In genomic region chr12:8167743-8168142, GRCm38 (mm10) we compare ENCODE assay signal across 27 mouse cellular contexts.
"Had no signal": no experiment of that assay in that cellular context is flagged by ENCODE, and none has a peak within 500 bp of the region (broad histone marks: within the 10 kb centered on the region; RNA-seq: fewer than 3 reads in every experiment).

No protein-coding gene starts in this region.

- H3K27me3 ChIP-seq: limb, embryonic 12.5 days; limb, embryonic 13.5 days; limb, embryonic 15.5 days; liver, embryonic 12.5 days; liver, embryonic 13.5 days; liver, embryonic 15.5 days; lung, embryonic 15.5 days; megakaryocyte, embryonic 14.5 days; midbrain, embryonic 12.5 days; midbrain, embryonic 13.5 days; midbrain, embryonic 15.5 days; neural tube, embryonic 12.5 days had no signal

- H3K36me3 ChIP-seq: limb, embryonic 10.5 days; limb, embryonic 12.5 days; limb, embryonic 13.5 days; limb, embryonic 15.5 days; liver, embryonic 12.5 days; liver, embryonic 13.5 days; liver, embryonic 15.5 days; lung, embryonic 15.5 days; midbrain, embryonic 10.5 days; midbrain, embryonic 12.5 days; midbrain, embryonic 13.5 days; midbrain, embryonic 15.5 days; neural tube, embryonic 12.5 days had no signal

- H3K4me3 ChIP-seq: limb, embryonic 10.5 days; limb, embryonic 12.5 days; limb, embryonic 13.5 days; limb, embryonic 15.5 days; liver, embryonic 12.5 days; liver, embryonic 13.5 days; liver, embryonic 15.5 days; lung, embryonic 15.5 days; megakaryocyte, embryonic 14.5 days; midbrain, embryonic 10.5 days; midbrain, embryonic 12.5 days; midbrain, embryonic 13.5 days; midbrain, embryonic 15.5 days; myocyte; neural tube, embryonic 12.5 days had no signal

- H3K27ac ChIP-seq: limb, embryonic 10.5 days; limb, embryonic 12.5 days; limb, embryonic 13.5 days; limb, embryonic 15.5 days; liver, embryonic 12.5 days; liver, embryonic 13.5 days; liver, embryonic 14.5 days; liver, embryonic 15.5 days; lung, embryonic 15.5 days; macrophage; midbrain, embryonic 10.5 days; midbrain, embryonic 12.5 days; midbrain, embryonic 13.5 days; midbrain, embryonic 15.5 days; neural tube, embryonic 12.5 days had no signal

- H3K9me3 ChIP-seq: limb, embryonic 10.5 days; limb, embryonic 12.5 days; limb, embryonic 13.5 days; limb, embryonic 15.5 days; liver, embryonic 12.5 days; liver, embryonic 13.5 days; liver, embryonic 15.5 days; lung, embryonic 15.5 days; megakaryocyte, embryonic 14.5 days; midbrain, embryonic 10.5 days; midbrain, embryonic 12.5 days; midbrain, embryonic 13.5 days; midbrain, embryonic 15.5 days; neural tube, embryonic 12.5 days had no signal

- H3K4me1 ChIP-seq: limb, embryonic 10.5 days; limb, embryonic 12.5 days; limb, embryonic 13.5 days; limb, embryonic 15.5 days; liver, embryonic 12.5 days; liver, embryonic 13.5 days; liver, embryonic 15.5 days; lung, embryonic 15.5 days; megakaryocyte, embryonic 14.5 days; midbrain, embryonic 10.5 days; midbrain, embryonic 12.5 days; midbrain, embryonic 13.5 days; midbrain, embryonic 15.5 days; neural tube, embryonic 12.5 days had no signal

- H3K9ac ChIP-seq: limb, embryonic 12.5 days; limb, embryonic 13.5 days; limb, embryonic 15.5 days; liver, embryonic 12.5 days; liver, embryonic 13.5 days; liver, embryonic 14.5 days; liver, embryonic 15.5 days; liver, postnatal 0 days; lung, embryonic 14.5 days; lung, embryonic 15.5 days; midbrain, embryonic 12.5 days; midbrain, embryonic 13.5 days; midbrain, embryonic 15.5 days; neural tube, embryonic 12.5 days had no signal

- DNase-seq: left cerebral cortex, postnatal 4 days; liver; liver, embryonic 13.5 days; liver, postnatal 0 days; lung, adult 18-20 months; lung, adult 2 months; lung, embryonic 14.5 days; lung, postnatal 14 days; lung, postnatal 36 days; lung, postnatal 4 days; midbrain, embryonic 14.5 days had no signal
